Mouse (Mus musculus): ENCODE results near the gene Hectd2. TPM values are rescaled to one million over a fixed set of nuclear protein-coding genes. Genes with fewer than 3 reads are reported as not detected.
A peak's percentile ranks its signal among the peaks of the same experiment; 100 is the strongest.

Gene Hectd2
- polyA plus RNA-seq (2016; fragmentation: Nextera tagmentation; extraction: Ambion mirVana), result 2.2 TPM in 2 replicates

GRCm38 (mm10) chr19:36554046-36554784 is at the start of gene Hectd2:
Gene Hectd2 (plus strand): TSS chr19:36554639.
- Histone ChIP-seq H3K27ac (peak within 1 kb of the TSS; percentile 93), H3K27me3 (ENCODE audit: poor library complexity, severe bottlenecking) (peaks cover 39% of the 10 kb centered on the region)
- WGBS, result 7% methylated on average over 92 of the region's 92 CpGs

GRCm38 (mm10) chr19:36504716-36505115 is 49.7 kb upstream of the Hectd2 start:
- Histone ChIP-seq H3K9me3 (no peaks in the 10 kb centered on the region), H3K4me3 (no peak overlapping the region), H3K4me1 (no peaks in the 10 kb centered on the region), H3K36me3 (replicated peaks) (no peaks in the 10 kb centered on the region), H3K27me3 (ENCODE audit: poor library complexity, severe bottlenecking) (no peaks in the 10 kb centered on the region), H3K27ac (no peak overlapping the region)
- 90% methylated on average over 2 of the region's 2 CpGs for WGBS
- DNase-seq (ENCODE audit: extremely low spot score, low spot score), result no peak

More at GRCm38 (mm10) chr19:36554046-36554784, at the start of gene Hectd2:
- peaks cover 22% of the 10 kb centered on the region for H3K4me1 ChIP-seq
- H3K36me3 ChIP-seq (replicated peaks), result no peaks in the 10 kb centered on the region
- H3K4me3 ChIP-seq, result peak within 1 kb of the TSS; percentile 83
- no peaks in the 10 kb centered on the region for H3K9me3 ChIP-seq
- peak; percentile 52 for DNase-seq (ENCODE audit: extremely low spot score, low spot score)

GRCm38 (mm10) chr19:36511305-36511704 is 43.1 kb upstream of the Hectd2 start:
- no peak overlapping the region for H3K27ac ChIP-seq
- 86% methylated on average over 1 of the region's 1 CpGs for WGBS
- H3K36me3 ChIP-seq (replicated peaks), result no peaks in the 10 kb centered on the region
- no peak for DNase-seq (ENCODE audit: extremely low spot score, low spot score)
- H3K9me3 ChIP-seq, result no peaks in the 10 kb centered on the region
- no peak overlapping the region for H3K4me3 ChIP-seq
- H3K4me1 ChIP-seq, result no peaks in the 10 kb centered on the region
- H3K27me3 ChIP-seq (ENCODE audit: poor library complexity, severe bottlenecking), result no peaks in the 10 kb centered on the region

- Histone ChIP-seq H3K4me3 (no peak overlapping the region), H3K27ac (no peak overlapping the region), H3K9me3 (no peaks in the 10 kb centered on the region), H3K27me3 (ENCODE audit: poor library complexity, severe bottlenecking) (no peaks in the 10 kb centered on the region), H3K36me3 (replicated peaks) (no peaks in the 10 kb centered on the region), H3K4me1 (no peaks in the 10 kb centered on the region)
- DNase-seq (ENCODE audit: extremely low spot score, low spot score), result no peak
- WGBS, result 74% methylated on average over 2 of the region's 2 CpGs
Measured at GRCm38 (mm10) chr19:36518461-36518860, 36.0 kb upstream of the Hectd2 start.

GRCm38 (mm10) chr19:36521568-36521967 is 32.9 kb upstream of the Hectd2 start:
- Histone ChIP-seq H3K9me3 (no peaks in the 10 kb centered on the region), H3K36me3 (replicated peaks) (no peaks in the 10 kb centered on the region), H3K27me3 (ENCODE audit: poor library complexity, severe bottlenecking) (no peaks in the 10 kb centered on the region), H3K4me1 (no peaks in the 10 kb centered on the region), H3K4me3 (no peak overlapping the region), H3K27ac (no peak overlapping the region)
- no peak for DNase-seq (ENCODE audit: extremely low spot score, low spot score)
- WGBS, result 94% methylated on average over 2 of the region's 2 CpGs

GRCm38 (mm10) chr19:36522558-36523195 is 31.8 kb upstream of the Hectd2 start:
- Histone ChIP-seq H3K36me3 (replicated peaks) (no peaks in the 10 kb centered on the region), H3K4me3 (no peak overlapping the region), H3K27ac (no peak overlapping the region), H3K4me1 (no peaks in the 10 kb centered on the region), H3K9me3 (no peaks in the 10 kb centered on the region), H3K27me3 (ENCODE audit: poor library complexity, severe bottlenecking) (no peaks in the 10 kb centered on the region)
- WGBS, result 83% methylated on average over 3 of the region's 3 CpGs
- no peak for DNase-seq (ENCODE audit: extremely low spot score, low spot score)

GRCm38 (mm10) chr19:36525071-36525470 is 29.4 kb upstream of the Hectd2 start:
- Histone ChIP-seq H3K4me3 (no peak overlapping the region), H3K9me3 (no peaks in the 10 kb centered on the region)

GRCm38 (mm10) chr19:36533082-36533481 is 21.4 kb upstream of the Hectd2 start:
- WGBS, result 52% methylated on average over 5 of the region's 5 CpGs
- H3K36me3 ChIP-seq (replicated peaks), result no peaks in the 10 kb centered on the region
- H3K27ac ChIP-seq, result no peak overlapping the region
- peaks cover 36% of the 10 kb centered on the region for H3K27me3 ChIP-seq (ENCODE audit: poor library complexity, severe bottlenecking)
- H3K4me1 ChIP-seq, result peaks cover 49% of the 10 kb centered on the region
- DNase-seq (ENCODE audit: extremely low spot score, low spot score), result no peak
- no peaks in the 10 kb centered on the region for H3K9me3 ChIP-seq
- no peak overlapping the region for H3K4me3 ChIP-seq

More at GRCm38 (mm10) chr19:36525071-36525470, 29.4 kb upstream of the Hectd2 start:
- H3K4me1 ChIP-seq, result no peaks in the 10 kb centered on the region
- no peaks in the 10 kb centered on the region for H3K36me3 ChIP-seq (replicated peaks)
- no peak overlapping the region for H3K27ac ChIP-seq
- H3K27me3 ChIP-seq (ENCODE audit: poor library complexity, severe bottlenecking), result no peaks in the 10 kb centered on the region
- DNase-seq (ENCODE audit: extremely low spot score, low spot score), result no peak

- DNase-seq (ENCODE audit: extremely low spot score, low spot score), result peak; percentile 51
- peaks cover 38% of the 10 kb centered on the region for H3K27me3 ChIP-seq (ENCODE audit: poor library complexity, severe bottlenecking)
- 31% methylated on average over 17 of the region's 17 CpGs for WGBS
- peak overlapping the region; percentile 70 for H3K27ac ChIP-seq
- peak overlapping the region; percentile 36 for H3K4me3 ChIP-seq
- no peaks in the 10 kb centered on the region for H3K9me3 ChIP-seq
- H3K4me1 ChIP-seq, result peaks cover 51% of the 10 kb centered on the region
- no peaks in the 10 kb centered on the region for H3K36me3 ChIP-seq (replicated peaks)
Measured at GRCm38 (mm10) chr19:36534011-36534765, 20.3 kb upstream of the Hectd2 start.

GRCm38 (mm10) chr19:36534766-36535140 is 19.7 kb upstream of the Hectd2 start:
- Histone ChIP-seq H3K27me3 (ENCODE audit: poor library complexity, severe bottlenecking) (peaks cover 38% of the 10 kb centered on the region), H3K4me3 (peak overlapping the region; percentile 36), H3K27ac (peak overlapping the region; percentile 70), H3K4me1 (peaks cover 51% of the 10 kb centered on the region), H3K36me3 (replicated peaks) (no peaks in the 10 kb centered on the region), H3K9me3 (no peaks in the 10 kb centered on the region)
- DNase-seq (ENCODE audit: extremely low spot score, low spot score), result peak; percentile 30
- WGBS, result 11% methylated on average over 8 of the region's 8 CpGs

- no peak for DNase-seq (ENCODE audit: extremely low spot score, low spot score)
- H3K27me3 ChIP-seq (ENCODE audit: poor library complexity, severe bottlenecking), result peaks cover 42% of the 10 kb centered on the region
- 23% methylated on average over 2 of the region's 2 CpGs for WGBS
- peak overlapping the region; percentile 70; the same call in 1 of the 2 replicates for H3K27ac ChIP-seq
- H3K9me3 ChIP-seq, result no peaks in the 10 kb centered on the region
- peak overlapping the region; percentile 36; the same call in 1 of the 2 replicates for H3K4me3 ChIP-seq
- H3K4me1 ChIP-seq, result peaks cover 51% of the 10 kb centered on the region
- H3K36me3 ChIP-seq (replicated peaks), result no peaks in the 10 kb centered on the region
Measured at GRCm38 (mm10) chr19:36535186-36535585, 19.3 kb upstream of the Hectd2 start.

GRCm38 (mm10) chr19:36535878-36536277 is 18.6 kb upstream of the Hectd2 start:
- no peaks in the 10 kb centered on the region for H3K36me3 ChIP-seq (replicated peaks)
- H3K27ac ChIP-seq, result no peak overlapping the region
- 24% methylated on average over 6 of the region's 6 CpGs for WGBS
- peaks cover 46% of the 10 kb centered on the region for H3K27me3 ChIP-seq (ENCODE audit: poor library complexity, severe bottlenecking)
- DNase-seq (ENCODE audit: extremely low spot score, low spot score), result peak; percentile 54
- H3K4me3 ChIP-seq, result no peak overlapping the region; the same call in 1 of the 2 replicates
- H3K4me1 ChIP-seq, result peaks cover 51% of the 10 kb centered on the region
- H3K9me3 ChIP-seq, result no peaks in the 10 kb centered on the region

Measured in forebrain, embryonic 10.5 days (tissue).